Mouse (Mus musculus) ovary, adult 10 weeks (tissue): ENCODE measurements around the gene AA986860. TPM values are rescaled to one million over a fixed set of nuclear protein-coding genes. Genes with fewer than 3 reads are reported as not detected.

Source experiments
- polyA plus RNA-seq: library from polyadenylated mRNA; stranded (reverse); fragments of 350-450 nt; fragmentation: Illumina TruSeq; extraction: RNeasy Lipid Tissue Mini Kit (QIAGEN cat#74804); gene quantifications from one replicate; pipeline ENCODE4 v1.2.3, GENCODE M21; 2014

The AA986860 gene
- 0.91 TPM for polyA plus RNA-seq

GRCm38 (mm10) chr1:130731741-130732337, at the start of gene AA986860:
Gene AA986860 (plus strand): TSS chr1:130731976.

GRCm38 (mm10) chr1:130715561-130716217, 16.1 kb upstream of the AA986860 start, which contains the start of gene Gm29427:
Gene Gm29427 (minus strand): TSS chr1:130715799.

DNA sequence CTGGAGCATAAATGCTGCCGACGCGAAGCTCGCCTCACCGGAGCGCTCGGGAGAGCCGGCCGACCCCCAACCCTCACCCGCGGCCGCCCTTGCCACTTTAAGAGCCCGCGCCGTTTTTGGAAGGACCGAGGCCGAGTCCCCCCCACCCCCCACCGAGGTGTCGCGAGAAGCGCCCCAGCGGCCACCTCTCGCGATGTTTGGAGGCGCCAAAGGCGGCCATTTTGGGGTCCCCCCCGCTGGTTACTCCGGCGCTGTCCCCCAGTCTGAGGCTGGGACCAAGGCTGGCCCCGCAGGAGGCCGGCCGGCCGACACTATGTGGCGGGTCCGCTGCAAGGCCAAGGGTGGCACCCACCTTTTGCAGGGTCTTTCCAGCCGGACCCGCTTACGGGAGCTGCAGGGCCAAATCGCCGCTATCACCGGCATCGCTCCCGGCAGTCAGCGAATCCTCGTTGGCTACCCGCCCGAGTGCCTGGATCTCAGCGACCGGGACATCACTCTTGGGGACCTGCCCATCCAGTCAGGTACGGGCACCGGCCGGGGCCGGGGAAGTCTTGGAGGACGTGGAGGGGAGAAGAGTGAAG, 14.4 kb upstream of the AA986860 start, which contains the start of gene Yod1:
TSS of gene Yod1 (plus strand) at position 37 of the 581 bp plus-strand sequence.

DNA sequence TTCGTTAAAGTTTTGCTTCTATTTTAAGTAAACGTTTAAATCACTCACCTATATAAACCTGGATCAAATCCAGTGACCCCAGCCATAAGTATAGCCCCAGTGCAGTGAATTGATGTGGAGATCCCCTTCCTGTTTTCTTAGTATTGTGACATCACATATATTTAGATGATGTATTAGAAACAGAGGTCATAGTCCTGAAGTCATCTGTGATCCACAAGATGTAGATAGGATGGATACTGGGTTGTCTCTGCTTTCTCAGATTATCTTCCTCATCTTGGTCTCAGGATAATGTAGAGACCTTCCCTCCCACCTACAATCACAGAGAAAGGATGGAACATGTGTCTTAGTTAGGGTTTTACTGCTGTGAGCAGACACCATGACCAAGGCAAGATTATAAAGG, 2.6 kb upstream of the AA986860 start, which contains the start of gene Pfkfb2:
TSS of gene Pfkfb2 (minus strand) at position 101 of the 400 bp plus-strand sequence.

Other genes starting within 250 kb of the AA986860 start
- not detected for gene Zp3r, start 102.4 kb upstream of the AA986860 start, polyA plus RNA-seq
- 0.20 TPM for gene C4bp, start 70.3 kb upstream of the AA986860 start, polyA plus RNA-seq
- not detected for gene Gm29427, start 16.2 kb upstream of the AA986860 start, polyA plus RNA-seq
- gene Yod1, start 14.6 kb upstream of the AA986860 start, polyA plus RNA-seq, result 20.7 TPM
- gene Pfkfb2, start 2.7 kb upstream of the AA986860 start, polyA plus RNA-seq, result 16.1 TPM
- gene Fcamr, start 68.9 kb downstream of the AA986860 start, polyA plus RNA-seq, result not detected
- gene Pigr, start 94.7 kb downstream of the AA986860 start, polyA plus RNA-seq, result 0.23 TPM
- not detected for gene Fcmr, start 133.7 kb downstream of the AA986860 start, polyA plus RNA-seq
- not detected for gene Il24, start 155.5 kb downstream of the AA986860 start, polyA plus RNA-seq
- 0.40 TPM for gene Il20, start 179.5 kb downstream of the AA986860 start, polyA plus RNA-seq
- not detected for gene Il19, start 208.1 kb downstream of the AA986860 start, polyA plus RNA-seq